Mouse (Mus musculus): Measurements from ENCODE around the gene Pdcd4.

DNA sequence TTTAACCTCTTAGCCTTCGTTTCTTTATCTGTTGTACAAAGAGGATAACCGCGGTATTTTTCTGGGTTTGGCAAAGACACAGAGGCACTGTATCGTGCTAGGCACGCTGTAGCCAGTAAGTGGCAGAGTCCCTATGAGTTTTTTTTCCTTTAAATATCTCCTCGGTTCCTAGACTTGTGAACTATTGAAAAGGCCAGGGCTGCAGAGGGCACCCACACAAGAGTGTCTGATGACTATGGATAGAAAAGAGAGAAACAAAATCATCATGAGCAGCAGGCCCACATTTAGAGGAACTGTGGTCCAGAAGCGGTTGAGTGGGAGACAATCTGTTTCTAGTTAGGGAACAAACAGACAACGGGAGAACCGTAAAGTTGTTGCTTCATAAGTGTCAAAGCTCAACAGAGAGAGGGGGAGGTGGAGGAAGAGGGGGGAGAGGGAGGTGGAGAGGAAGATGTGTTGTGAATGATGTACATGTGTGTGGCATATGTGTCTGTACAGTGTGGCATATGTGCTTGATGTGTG, 868 bp downstream of the Pdcd4 start:
- no peak for TF ChIP-seq CTCF (IDR thresholded peaks at IDR 0.05; ENCODE audit: control insufficient read depth, insufficient read depth, insufficient read length)
- TF ChIP-seq MAX (IDR thresholded peaks at IDR 0.05): no peak
- TF ChIP-seq MYOD1 (IDR thresholded peaks at IDR 0.05; ENCODE audit: control insufficient read depth, insufficient read length, low read depth): no peak
- no peak for TF ChIP-seq CEBPB (IDR thresholded peaks at IDR 0.05; ENCODE audit: low read depth)
